Mouse (Mus musculus) c-Kit-positive CD71-positive TER-119-negative erythroid progenitor cells, embryonic 14.5 days (primary cell): ENCODE data around the gene Klf16.

ENCODE experiments used
- DNase-seq: peaks from one replicate; pipeline ENCODE4 v3.0.0-alpha.2; 2013; ENCODE audit warnings: low read depth

The Klf16 gene

GRCm38 (mm10) chr10:80575925-80576324 lies 1.2 kb downstream of the Klf16 start:
- no peak for DNase-seq

DNA sequence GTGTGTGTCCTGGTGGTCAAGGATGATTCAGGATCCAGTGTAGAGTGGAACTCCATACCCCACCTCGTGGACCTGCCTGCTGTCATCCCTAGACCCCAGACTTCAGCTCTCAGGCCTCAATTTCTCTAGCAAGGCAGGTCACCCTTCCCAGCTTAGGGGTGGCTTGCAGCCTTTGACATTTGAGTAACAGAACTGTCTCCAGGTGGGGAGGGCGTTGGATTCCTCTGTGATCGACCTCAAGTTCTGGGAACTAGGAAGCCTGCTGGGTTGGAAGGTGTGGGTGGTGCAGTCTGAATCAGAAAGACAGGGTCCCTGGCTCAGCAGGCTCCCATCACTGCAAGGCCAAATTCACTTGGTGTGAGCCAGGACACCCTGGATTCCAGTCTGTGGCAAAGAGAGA lies 2.2 kb downstream of the Klf16 start:
- DNase-seq, result no peak

DNA sequence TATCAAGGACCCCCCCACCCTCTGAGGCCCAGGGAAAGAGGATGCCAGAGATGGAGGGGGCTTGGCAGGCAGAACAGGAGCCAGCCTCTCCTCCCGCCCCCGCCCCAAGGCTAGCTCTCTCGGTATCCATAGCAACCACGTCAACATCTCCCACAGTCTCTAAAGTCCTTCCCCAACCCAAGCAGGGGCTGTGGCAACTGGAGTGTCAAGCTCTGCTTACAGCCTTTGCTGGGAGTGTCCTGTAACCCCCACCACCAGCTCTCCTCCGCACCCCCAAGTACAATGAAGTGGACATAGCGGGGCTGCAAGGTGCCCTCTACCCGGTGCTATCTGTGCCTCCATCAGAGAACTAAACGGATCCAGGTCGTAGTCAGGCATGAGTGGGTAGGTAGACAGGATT lies 3.2 kb downstream of the Klf16 start:
- DNase-seq, result no peak

GRCm38 (mm10) chr10:80572477-80572876 lies 4.6 kb downstream of the Klf16 start:
- peak; percentile 79 for DNase-seq

GRCm38 (mm10) chr10:80570871-80571836 lies 6.0 kb downstream of the Klf16 start:
- no peak for DNase-seq

DNA sequence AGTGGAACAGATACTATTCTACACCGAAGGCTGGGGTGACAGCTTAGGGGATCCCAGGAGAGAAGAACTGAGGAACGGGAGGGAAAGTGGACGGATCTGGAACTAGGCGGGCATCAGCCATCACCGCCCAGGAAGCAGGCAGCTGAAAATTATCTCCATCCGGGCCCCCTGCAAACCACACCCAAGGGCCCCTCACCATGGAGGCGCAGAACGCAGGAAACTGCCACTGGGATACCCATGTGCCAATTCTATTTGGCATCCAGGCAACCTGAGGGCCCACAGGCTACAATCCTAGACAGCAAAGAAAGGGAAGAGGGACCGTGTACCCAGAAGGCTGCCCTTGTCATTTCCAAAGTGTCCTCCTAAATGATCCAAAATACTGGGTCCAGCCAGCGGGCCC lies 6.7 kb downstream of the Klf16 start:
- no peak for DNase-seq

GRCm38 (mm10) chr10:80569664-80570066 lies 7.5 kb downstream of the Klf16 start:
- DNase-seq, result peak; percentile 89

GRCm38 (mm10) chr10:80568876-80569275 lies 8.2 kb downstream of the Klf16 start:
- DNase-seq, result no peak

DNA sequence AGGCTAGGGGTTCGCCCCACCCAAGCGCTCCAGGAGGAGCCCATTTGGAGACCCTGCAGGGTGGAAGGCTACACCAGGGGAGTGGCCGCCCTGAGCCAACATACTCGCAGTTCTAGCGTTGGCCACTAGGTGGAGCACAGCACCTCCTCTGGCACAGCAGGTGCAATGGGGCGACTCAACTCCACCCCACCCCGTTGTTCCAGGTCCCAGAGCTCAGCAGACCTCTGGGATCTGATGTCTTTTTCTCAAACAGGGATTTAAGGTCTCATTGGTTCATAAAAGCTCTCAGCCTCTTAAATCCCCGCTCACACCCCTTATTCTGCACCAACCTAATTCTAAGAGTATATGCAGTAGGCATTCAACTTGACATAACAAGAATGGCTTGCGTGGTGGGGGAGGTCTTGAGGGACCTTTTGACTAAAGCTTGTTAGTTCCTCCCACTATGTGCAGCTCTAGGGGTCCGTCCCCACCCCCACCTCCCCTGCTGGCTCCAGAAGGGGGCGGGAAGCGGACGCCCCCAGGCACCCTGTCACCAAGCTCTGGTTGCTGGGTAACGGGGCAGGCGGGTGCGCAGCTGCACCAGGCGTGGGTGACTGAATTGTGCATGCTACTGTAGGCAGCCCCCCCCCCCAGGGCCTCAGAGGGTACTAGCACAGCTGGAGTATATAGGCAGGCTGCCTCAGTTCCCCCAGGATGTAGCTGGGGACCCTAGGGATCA lies 10.6 kb downstream of the Klf16 start:
- DNase-seq, result no peak

GRCm38 (mm10) chr10:80561116-80561944 lies 15.8 kb downstream of the Klf16 start, which contains the start of gene Rexo1:
TSS of gene Rexo1 (minus strand) at chr10:80561560.
- DNase-seq, result peak; percentile 97

DNA sequence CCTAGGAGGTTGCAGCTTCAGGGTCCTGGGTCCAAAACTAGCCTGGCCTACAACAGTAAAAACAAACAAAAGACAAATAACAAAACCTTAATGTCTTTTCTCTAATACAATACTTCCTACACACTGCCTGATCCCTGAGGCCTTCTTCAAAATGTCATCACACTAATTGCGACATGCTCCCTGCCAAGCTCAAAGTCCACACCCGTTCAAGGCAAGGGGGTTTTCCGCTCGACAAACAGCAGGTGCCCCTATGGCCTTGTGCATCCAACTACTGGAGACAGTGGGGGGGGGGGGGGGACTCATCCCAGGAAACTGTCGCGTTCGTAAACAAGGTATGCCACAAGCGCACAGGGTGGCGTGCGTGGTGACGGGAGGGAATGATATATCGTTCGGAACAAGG lies 16.5 kb downstream of the Klf16 start:
- no peak for DNase-seq

GRCm38 (mm10) chr10:80559431-80559830 lies 17.7 kb downstream of the Klf16 start:
- DNase-seq, result no peak

DNA sequence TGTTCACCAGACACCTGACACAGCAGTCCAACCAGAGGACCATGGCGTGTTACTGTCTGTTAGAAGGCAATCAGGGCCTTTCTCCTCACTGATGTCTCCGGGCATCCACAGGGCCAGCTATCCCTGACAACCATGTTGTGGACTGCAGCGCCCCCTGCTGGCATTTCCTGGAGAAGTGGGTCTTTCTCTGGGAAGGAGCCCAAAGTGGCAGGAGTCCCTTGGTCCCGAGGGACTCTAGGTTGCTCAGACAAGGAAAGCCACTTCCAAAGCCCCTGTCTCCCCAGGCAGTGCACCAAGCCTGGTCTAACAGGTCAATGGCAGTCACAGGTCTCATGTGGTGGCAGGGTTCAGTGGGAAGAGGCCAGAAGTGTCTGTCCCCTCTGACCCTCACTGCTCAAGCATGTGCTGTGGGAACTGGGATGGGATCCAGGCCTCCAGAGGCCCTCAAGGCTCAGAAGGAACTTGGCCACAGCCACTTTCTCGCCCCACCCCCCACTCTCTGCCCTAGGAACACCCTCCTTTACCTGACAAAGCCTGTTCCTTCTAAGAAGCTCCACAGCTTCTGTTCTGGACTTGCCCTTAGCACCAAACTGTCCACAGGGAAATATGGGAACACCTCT lies 19.7 kb downstream of the Klf16 start:
- no peak for DNase-seq

- DNase-seq, result no peak
Measured at GRCm38 (mm10) chr10:80553997-80554396, 23.1 kb downstream of the Klf16 start.

GRCm38 (mm10) chr10:80553575-80553974 lies 23.5 kb downstream of the Klf16 start:
- no peak for DNase-seq

- DNase-seq, result no peak
Measured at GRCm38 (mm10) chr10:80552364-80552763, 24.8 kb downstream of the Klf16 start.

GRCm38 (mm10) chr10:80549279-80549678 lies 27.8 kb downstream of the Klf16 start:
- no peak for DNase-seq

DNA sequence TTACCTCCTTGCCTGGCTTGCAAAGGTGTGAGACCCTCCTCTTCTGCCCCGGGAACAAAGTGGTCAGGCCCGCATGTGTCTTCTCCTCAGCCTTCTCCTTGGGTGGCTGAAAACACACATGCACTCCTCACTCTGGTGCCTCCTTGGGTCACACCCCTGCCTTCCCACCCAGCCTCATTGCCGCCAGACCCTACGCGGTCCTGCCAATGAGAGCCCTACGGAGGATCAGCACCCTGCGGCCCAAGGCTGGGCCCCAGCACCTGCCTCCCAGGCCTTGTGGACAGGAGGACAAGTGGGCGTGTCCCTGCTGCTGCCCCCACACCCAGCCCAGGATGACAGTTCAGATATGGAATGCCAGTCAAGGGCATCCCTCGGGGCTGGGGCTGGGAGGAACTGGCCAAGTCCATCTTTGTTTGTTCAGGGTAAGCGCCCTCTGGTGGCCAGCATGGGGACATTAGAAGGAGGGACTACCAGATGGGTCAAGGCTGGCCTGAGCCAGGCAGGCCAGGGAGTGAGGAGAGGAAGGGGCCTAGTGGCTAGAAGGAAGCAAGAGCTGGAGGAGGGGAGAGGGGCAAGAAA lies 28.6 kb downstream of the Klf16 start:
- no peak for DNase-seq

DNA sequence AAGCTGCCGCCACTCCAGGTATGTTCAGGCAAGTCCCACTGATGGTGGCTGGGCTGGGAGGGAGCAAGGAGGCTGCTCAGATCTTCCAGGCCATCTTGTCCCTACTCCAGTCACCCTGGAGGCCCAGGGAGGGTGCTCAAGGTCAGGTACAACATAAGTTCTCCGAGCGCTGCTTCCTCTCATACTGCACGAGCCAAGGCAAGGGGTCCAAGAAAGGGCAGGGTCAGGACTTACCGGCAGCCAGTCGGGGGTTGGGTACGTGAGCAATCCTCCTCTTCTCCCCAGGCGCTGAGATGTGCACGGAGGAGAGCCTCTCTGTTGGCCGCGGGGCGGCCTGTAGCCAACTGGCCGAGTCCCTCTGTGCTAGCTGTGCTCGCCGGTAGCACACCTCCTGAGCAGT lies 29.6 kb downstream of the Klf16 start:
- DNase-seq, result no peak

GRCm38 (mm10) chr10:80546945-80547344 lies 30.2 kb downstream of the Klf16 start:
- DNase-seq, result no peak

- DNase-seq, result no peak
Measured at GRCm38 (mm10) chr10:80545590-80545989, 31.5 kb downstream of the Klf16 start.
